Mouse (Mus musculus): ENCODE results near the gene Frzb. TPM values are rescaled to one million over a fixed set of nuclear protein-coding genes. Genes with fewer than 3 reads are reported as not detected.

Frzb gene
- total and polyA plus RNA-seq, 3 experiments = not detected

DNA sequence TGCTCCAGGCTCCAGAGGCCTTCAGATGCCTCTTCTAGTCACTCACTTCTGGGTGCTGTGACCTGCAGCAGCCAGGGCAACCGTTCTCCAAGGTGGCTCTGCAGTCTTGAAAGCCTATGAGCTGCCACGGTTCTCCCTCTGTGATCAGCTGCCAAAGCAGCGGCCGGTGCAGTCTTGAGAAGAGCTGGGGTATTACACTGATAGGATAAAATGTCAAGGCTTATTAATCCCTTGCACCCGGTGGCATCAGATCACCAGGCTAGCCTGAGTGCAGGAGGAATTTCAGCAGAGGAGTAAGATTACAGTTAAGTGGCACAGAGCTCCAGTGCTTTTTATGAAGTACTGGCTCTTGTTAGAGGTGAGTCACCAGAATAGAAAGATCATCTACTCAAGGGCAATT, 39.4 kb upstream of the Frzb start:
- Histone ChIP-seq H3K4me3 (ENCODE audit: control insufficient read depth in 1 of 2, insufficient read depth in 1 of 2, low read depth in 2 of 2, low read length in 2 of 2) (no peak overlapping the region), H3K36me3 (ENCODE audit: control insufficient read depth in 1 of 2, insufficient read depth in 2 of 2, low read length in 2 of 2) (no peaks in the 10 kb centered on the region), H3K79me2 (ENCODE audit: control insufficient read depth, insufficient read depth, low read length, poor library complexity) (no peaks in the 10 kb centered on the region), H3K9me3 (replicated peaks; ENCODE audit: insufficient read depth, low read length) (no peaks in the 10 kb centered on the region), H3K27ac (ENCODE audit: control insufficient read depth, low read depth, low read length) (no peak overlapping the region), H3K9ac (ENCODE audit: control insufficient read depth, low read depth, low read length, poor library complexity, severe bottlenecking) (no peak overlapping the region), H3K4me1 (ENCODE audit: control insufficient read depth in 1 of 2, insufficient read depth in 2 of 2, low read length in 2 of 2) (no peaks in the 10 kb centered on the region), H3K27me3 (ENCODE audit: control insufficient read depth in 1 of 2, insufficient read depth in 2 of 2, low read length in 2 of 2) (no peaks in the 10 kb centered on the region)
- no peak for DNase-seq (ENCODE audit: low read depth, low spot score)
- TF ChIP-seq RAD21 (IDR thresholded peaks at IDR 0.05; ENCODE audit: low read depth, low read length) (no peak), GABPA (IDR thresholded peaks at IDR 0.05; ENCODE audit: low read depth, low read length) (no peak), MAX (IDR thresholded peaks at IDR 0.05; ENCODE audit: low read length) (no peak), ZNF384 (IDR thresholded peaks at IDR 0.05; ENCODE audit: low read depth, low read length) (no peak), KAT2A (conservative IDR thresholded peaks at IDR 0.05; ENCODE audit: low read depth, low read length) (no peak)

DNA sequence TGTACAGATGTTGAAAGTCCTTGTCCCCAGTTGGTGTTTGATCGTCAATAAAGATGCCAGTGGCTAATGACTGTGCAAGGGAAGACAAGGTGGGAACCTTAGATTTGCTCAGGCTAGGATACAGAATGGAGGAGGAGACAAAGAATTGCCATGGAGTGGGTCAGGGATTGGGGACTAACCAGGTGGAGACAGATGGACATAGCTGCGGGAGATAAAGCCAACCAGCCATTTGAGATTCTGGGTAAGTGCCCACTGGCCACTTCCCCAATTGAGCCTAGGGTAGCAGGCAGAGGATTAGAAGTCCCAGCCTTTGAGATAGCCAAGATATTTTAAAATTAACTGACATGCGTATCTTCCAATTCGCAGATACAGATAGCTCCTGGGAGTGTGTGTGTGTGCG, 37.5 kb upstream of the Frzb start:
- no peak overlapping the region for H3K9ac ChIP-seq (ENCODE audit: control insufficient read depth, low read depth, low read length, poor library complexity, severe bottlenecking)
- no peaks in the 10 kb centered on the region for H3K9me3 ChIP-seq (replicated peaks; ENCODE audit: insufficient read depth, low read length)
- H3K27me3 ChIP-seq (ENCODE audit: control insufficient read depth in 1 of 2, insufficient read depth in 2 of 2, low read length in 2 of 2) = no peaks in the 10 kb centered on the region; a peak in 1 of 4 replicates
- no peaks in the 10 kb centered on the region for H3K4me1 ChIP-seq (ENCODE audit: control insufficient read depth in 1 of 2, insufficient read depth in 2 of 2, low read length in 2 of 2)
- no peaks in the 10 kb centered on the region for H3K79me2 ChIP-seq (ENCODE audit: control insufficient read depth, insufficient read depth, low read length, poor library complexity)
- no peak overlapping the region for H3K27ac ChIP-seq (ENCODE audit: control insufficient read depth, low read depth, low read length)
- no peak for TF ChIP-seq CTCF (IDR thresholded peaks at IDR 0.05 in 2 of 3, conservative IDR thresholded peaks at IDR 0.05 in 1 of 3; ENCODE audit: control insufficient read depth in 1 of 3, insufficient read depth in 1 of 3, low read depth in 2 of 3, low read length in 3 of 3, poor library complexity in 1 of 3, severe bottlenecking in 1 of 3)
- TF ChIP-seq POLR2AphosphoS5 (IDR thresholded peaks at IDR 0.05; ENCODE audit: borderline replicate concordance, low read depth, low read length) = no peak
- TF ChIP-seq ZC3H11A (IDR thresholded peaks at IDR 0.05; ENCODE audit: low read depth, low read length) = no peak
- TF ChIP-seq UBTF (IDR thresholded peaks at IDR 0.05; ENCODE audit: borderline replicate concordance, insufficient read depth, low read depth, low read length) = no peak
- TF ChIP-seq MXI1 (IDR thresholded peaks at IDR 0.05; ENCODE audit: low read depth, low read length) = no peak
- no peak for TF ChIP-seq CHD1 (IDR thresholded peaks at IDR 0.05; ENCODE audit: low read depth, low read length)
- no peak for TF ChIP-seq SIN3A (IDR thresholded peaks at IDR 0.05; ENCODE audit: low read length)
- no peak for TF ChIP-seq RCOR1 (IDR thresholded peaks at IDR 0.05; ENCODE audit: low read depth, low read length)
- TF ChIP-seq MEF2A (IDR thresholded peaks at IDR 0.05; ENCODE audit: extremely low read depth, insufficient replicate concordance, low read depth, low read length, poor library complexity, severe bottlenecking) = no peak
- no peaks in the 10 kb centered on the region for H3K36me3 ChIP-seq (ENCODE audit: control insufficient read depth in 1 of 2, insufficient read depth in 2 of 2, low read length in 2 of 2)
- no peak for DNase-seq (ENCODE audit: low read depth, low spot score)
- H3K4me3 ChIP-seq (ENCODE audit: control insufficient read depth in 1 of 2, insufficient read depth in 1 of 2, low read depth in 2 of 2, low read length in 2 of 2) = no peak overlapping the region

DNA sequence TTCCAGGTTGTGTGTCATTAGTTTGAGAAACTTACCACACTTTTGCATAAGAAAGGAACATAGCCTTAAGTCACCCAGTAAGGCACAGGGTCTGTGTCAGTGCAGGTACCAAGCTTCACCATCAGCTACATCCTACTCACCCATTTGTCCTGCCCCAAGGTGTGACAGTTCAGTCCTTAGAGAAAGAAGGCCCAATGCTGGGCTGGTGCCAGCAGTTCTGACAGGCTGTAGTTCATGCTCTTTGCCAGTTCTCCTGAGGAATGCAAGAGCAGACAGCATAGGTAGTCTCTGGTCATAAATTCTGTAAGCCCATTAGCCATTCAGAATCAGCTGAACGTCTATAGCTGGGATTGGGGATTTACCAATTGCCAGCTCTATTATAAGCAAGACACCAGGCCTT, 28.4 kb upstream of the Frzb start:
- Histone ChIP-seq H3K27me3 (ENCODE audit: control insufficient read depth in 1 of 2, insufficient read depth in 2 of 2, low read length in 2 of 2) (no peaks in the 10 kb centered on the region), H3K36me3 (ENCODE audit: control insufficient read depth in 1 of 2, insufficient read depth in 2 of 2, low read length in 2 of 2) (peaks cover 0 to 4% of the 10 kb centered on the region in 2 experiments; a peak in 2 of 4 replicates), H3K9ac (ENCODE audit: control insufficient read depth, low read depth, low read length, poor library complexity, severe bottlenecking) (no peak overlapping the region), H3K9me3 (replicated peaks; ENCODE audit: insufficient read depth, low read length) (no peaks in the 10 kb centered on the region), H3K79me2 (ENCODE audit: control insufficient read depth, insufficient read depth, low read length, poor library complexity) (no peaks in the 10 kb centered on the region), H3K27ac (ENCODE audit: control insufficient read depth, low read depth, low read length) (no peak overlapping the region), H3K4me3 (ENCODE audit: control insufficient read depth in 1 of 2, insufficient read depth in 1 of 2, low read depth in 2 of 2, low read length in 2 of 2) (no peak overlapping the region), H3K4me1 (ENCODE audit: control insufficient read depth in 1 of 2, insufficient read depth in 2 of 2, low read length in 2 of 2) (no peaks in the 10 kb centered on the region)
- no peak for DNase-seq (ENCODE audit: low read depth, low spot score)
- TF ChIP-seq ELF1 (IDR thresholded peaks at IDR 0.05; ENCODE audit: low read depth, low read length) (no peak), USF2 (IDR thresholded peaks at IDR 0.05; ENCODE audit: borderline replicate concordance in 1 of 2, insufficient read depth in 1 of 2, low read depth in 1 of 2, low read length in 2 of 2) (no peak), NRF1 (IDR thresholded peaks at IDR 0.05; ENCODE audit: insufficient read depth, low read depth, low read length, poor library complexity, severe bottlenecking) (no peak), POLR2A (IDR thresholded peaks at IDR 0.05; ENCODE audit: control insufficient read depth in 1 of 2, insufficient read depth in 1 of 2, low read depth in 1 of 2, low read length in 2 of 2, poor library complexity in 1 of 2) (no peak), NELFE (IDR thresholded peaks at IDR 0.05; ENCODE audit: low read depth, low read length) (no peak), TBP (IDR thresholded peaks at IDR 0.05; ENCODE audit: low read depth, low read length) (no peak), MXI1 (IDR thresholded peaks at IDR 0.05; ENCODE audit: low read depth, low read length) (no peak), E2F4 (IDR thresholded peaks at IDR 0.05; ENCODE audit: borderline replicate concordance, low read depth, low read length) (no peak), RAD21 (IDR thresholded peaks at IDR 0.05; ENCODE audit: low read depth, low read length) (no peak), MAFK (IDR thresholded peaks at IDR 0.05; ENCODE audit: borderline replicate concordance, low read depth, low read length) (no peak), MAZ (IDR thresholded peaks at IDR 0.05; ENCODE audit: low read depth, low read length) (no peak), TCF12 (IDR thresholded peaks at IDR 0.05; ENCODE audit: low read depth, low read length) (no peak), MAX (IDR thresholded peaks at IDR 0.05; ENCODE audit: low read length) (no peak), MYB (IDR thresholded peaks at IDR 0.05; ENCODE audit: low read depth, low read length) (no peak), MYC (IDR thresholded peaks at IDR 0.05; ENCODE audit: low read depth, low read length) (no peak), HCFC1 (IDR thresholded peaks at IDR 0.05; ENCODE audit: low read depth, low read length) (no peak)

Measured in MEL (cell line).